Mouse (Mus musculus) limb, embryonic 14.5 days (tissue): ENCODE results near the gene Neurog3. TPM values are rescaled to one million over a fixed set of nuclear protein-coding genes. Genes with fewer than 3 reads are reported as not detected.

ENCODE experiments used
- ATAC-seq: fragments of 200-750 bp; cut with Nextera tagmentation; 2 replicates; pipeline ENCODE4 v1.8.0; 2017; ENCODE audit warnings: low read depth, moderate number of reproducible peaks, moderate TSS enrichment; ENCODE audit not compliant: low FRiP score
- DNase-seq: peaks from one replicate; pipeline ENCODE4 v3.0.0-alpha.2; 2015; ENCODE audit warnings: low spot score
- H3K27ac ChIP-seq: fragments of 300-500 bp; sonication (generic); replicated peaks from 2 replicates; pipeline ENCODE4 v1.5.1; 2014; ENCODE audit warnings: low read depth, mild to moderate bottlenecking, low read length, moderate library complexity, mixed read lengths
- H3K27me3 ChIP-seq: fragments of 300-500 bp; sonication (generic); 2 replicates; pipeline ENCODE4 v1.6.1; 2014; ENCODE audit warnings: low read length, mixed read lengths; ENCODE audit not compliant: control insufficient read depth, insufficient read depth
- H3K36me3 ChIP-seq: fragments of 300-500 bp; sonication (generic); 2 replicates; pipeline ENCODE4 v1.6.1; 2014; ENCODE audit warnings: mild to moderate bottlenecking, low read length, moderate library complexity, mixed read lengths; ENCODE audit not compliant: control insufficient read depth, insufficient read depth
- H3K4me1 ChIP-seq: fragments of 300-500 bp; sonication (generic); 2 replicates; pipeline ENCODE4 v1.6.1; 2014; ENCODE audit warnings: antibody characterized with exemption, low read length, mixed read lengths; ENCODE audit not compliant: control insufficient read depth, insufficient read depth
- H3K4me2 ChIP-seq: fragments of 300-500 bp; sonication (generic); replicated peaks from 2 replicates; pipeline ENCODE4 v1.6.1; 2014; ENCODE audit warnings: low read depth, mild to moderate bottlenecking, low read length, moderate library complexity; ENCODE audit not compliant: severe bottlenecking
- H3K4me3 ChIP-seq: fragments of 300-500 bp; sonication (generic); replicated peaks from 2 replicates; pipeline ENCODE4 v1.5.1; 2014; ENCODE audit warnings: low read length
- H3K9ac ChIP-seq: fragments of 300-500 bp; sonication (generic); 2 replicates; pipeline ENCODE4 v1.6.1; 2014; ENCODE audit warnings: mild to moderate bottlenecking, low read depth, low read length, moderate library complexity; ENCODE audit not compliant: severe bottlenecking
- H3K9me3 ChIP-seq: fragments of 300-500 bp; sonication (generic); 2 replicates; pipeline ENCODE4 v1.6.1; 2016; ENCODE audit warnings: low read length; ENCODE audit not compliant: control insufficient read depth
- POLR2A ChIP-seq: fragments of 200-500 bp; IDR thresholded peaks from 2 replicates; pipeline ENCODE4 v1.8.0; 2012; ENCODE audit warnings: inconsistent platforms, mild to moderate bottlenecking, moderate library complexity, borderline replicate concordance; ENCODE audit not compliant: insufficient read depth, insufficient read length; ENCODE audit errors: extremely low read depth
- WGBS: fragments of 180-500 bp; shearing (Covaris S2); extraction: QIAGEN DNeasy Blood & Tissue Kit; methylation state at CpG from one replicate; pipeline ENCODE4 v1.1.7; 2014; 5-methylcytosine and 5-hydroxymethylcytosine counted together
- polyA plus RNA-seq, 2 experiments: library from polyadenylated mRNA; depleted of rRNA in 1 of 2; stranded (reverse) in 1 of 2; unstranded in 1 of 2; fragments of >200 nt; fragmentation: Nextera tagmentation in 1 of 2; extraction: Ambion mirVana in 1 of 2; gene quantifications; 2 replicates each; pipeline versions ENCODE4 v1.2.1 to v1.2.3; 2012 to 2014

Gene Neurog3
- polyA plus RNA-seq, 2 experiments: not detected

DNA sequence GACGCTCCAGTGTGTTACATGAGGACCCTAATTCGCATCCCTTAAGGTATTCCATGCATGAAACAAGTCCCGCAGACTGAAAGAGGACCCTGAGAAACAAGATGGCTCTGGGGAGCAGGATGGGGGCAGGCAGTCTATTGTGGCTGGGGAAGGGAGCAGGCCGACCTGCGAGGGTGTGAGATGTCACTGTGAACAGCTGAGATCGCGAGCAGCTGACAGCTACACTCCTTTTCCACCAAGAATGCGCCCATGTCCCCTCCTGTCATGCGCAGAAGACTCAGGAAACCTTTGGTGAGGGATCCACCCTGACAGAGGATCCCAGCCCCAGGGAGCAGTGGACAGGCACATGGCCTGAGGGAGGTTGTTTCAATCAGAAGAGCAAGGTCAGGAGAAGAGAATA lies 25.8 kb upstream of the Neurog3 start:
- no peak overlapping the region for H3K4me2 ChIP-seq
- H3K4me1 ChIP-seq: peaks cover 7% of the 10 kb centered on the region; the same call in 1 of the 2 replicates
- ATAC-seq (no peak), DNase-seq (no peak)
- H3K4me3 ChIP-seq: no peak overlapping the region
- peaks cover 15% of the 10 kb centered on the region; the same call in 1 of the 2 replicates for H3K27me3 ChIP-seq
- WGBS: 74% methylated on average over 9 of the region's 9 CpGs
- no peaks in the 10 kb centered on the region for H3K36me3 ChIP-seq
- no peaks in the 10 kb centered on the region for H3K9me3 ChIP-seq
- TF ChIP-seq POLR2A: no peak
- no peak overlapping the region for H3K9ac ChIP-seq
- no peak overlapping the region for H3K27ac ChIP-seq

GRCm38 (mm10) chr10:62110504-62111206 lies 22.2 kb upstream of the Neurog3 start:
- H3K4me3 ChIP-seq: peak overlapping the region; percentile 60
- peaks cover 7% of the 10 kb centered on the region; the same call in 1 of the 2 replicates for H3K4me1 ChIP-seq
- H3K27ac ChIP-seq: no peak overlapping the region
- H3K36me3 ChIP-seq: no peaks in the 10 kb centered on the region
- peak overlapping the region; percentile 80 for H3K4me2 ChIP-seq
- H3K9ac ChIP-seq: peak overlapping the region; percentile 64
- no peaks in the 10 kb centered on the region for H3K9me3 ChIP-seq
- no peak for TF ChIP-seq POLR2A
- DNase-seq: peak; percentile 53
- peak; percentile 76; the same call in 1 of the 2 replicates for ATAC-seq
- peaks cover 15% of the 10 kb centered on the region; the same call in 1 of the 2 replicates for H3K27me3 ChIP-seq
- WGBS: under 1% methylated on average over 55 of the region's 57 CpGs

GRCm38 (mm10) chr10:62111207-62111576 lies 21.7 kb upstream of the Neurog3 start:
- DNase-seq (no peak), ATAC-seq (no peak)
- H3K4me2 ChIP-seq: peak overlapping the region; percentile 80
- H3K4me3 ChIP-seq: peak overlapping the region; percentile 60
- H3K27ac ChIP-seq: no peak overlapping the region
- H3K9me3 ChIP-seq: no peaks in the 10 kb centered on the region
- H3K36me3 ChIP-seq: no peaks in the 10 kb centered on the region
- H3K27me3 ChIP-seq: peaks cover 15% of the 10 kb centered on the region; the same call in 1 of the 2 replicates
- H3K4me1 ChIP-seq: peaks cover 7% of the 10 kb centered on the region; the same call in 1 of the 2 replicates
- TF ChIP-seq POLR2A: no peak
- H3K9ac ChIP-seq: peak overlapping the region; percentile 64; the same call in 1 of the 2 replicates
- 29% methylated on average over 6 of the region's 6 CpGs for WGBS

GRCm38 (mm10) chr10:62113865-62114647 lies 18.8 kb upstream of the Neurog3 start:
- Histone ChIP-seq H3K9me3 (no peaks in the 10 kb centered on the region), H3K27ac (no peak overlapping the region), H3K4me1 (peaks cover 7% of the 10 kb centered on the region; the same call in 1 of the 2 replicates), H3K27me3 (peaks cover 15% of the 10 kb centered on the region; the same call in 1 of the 2 replicates), H3K9ac (no peak overlapping the region), H3K4me3 (no peak overlapping the region), H3K36me3 (no peaks in the 10 kb centered on the region), H3K4me2 (no peak overlapping the region)
- 76% methylated on average over 9 of the region's 9 CpGs for WGBS
- no peak for DNase-seq
- no peak for ATAC-seq
- no peak for TF ChIP-seq POLR2A

DNA sequence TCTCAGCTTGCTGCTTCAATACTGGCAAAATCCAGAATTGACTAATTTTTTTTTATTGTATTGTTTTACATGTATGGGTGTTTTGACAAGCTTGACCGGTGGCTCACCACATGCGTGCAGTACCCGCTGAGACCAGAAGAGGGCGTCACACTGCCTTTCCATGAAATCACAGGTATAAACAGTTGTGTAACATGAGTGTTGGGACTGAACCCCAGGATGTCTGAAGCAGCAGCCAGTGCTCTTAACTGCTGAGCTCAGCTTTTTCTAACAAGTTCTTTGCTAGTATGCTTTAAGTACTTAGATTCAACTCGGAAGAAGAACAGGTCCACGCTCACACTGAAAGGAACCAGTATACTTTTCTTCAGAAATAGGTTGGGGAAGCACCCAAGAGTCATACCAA lies 5.8 kb upstream of the Neurog3 start:
- Histone ChIP-seq H3K27me3 (peaks cover 55% of the 10 kb centered on the region), H3K36me3 (no peaks in the 10 kb centered on the region), H3K4me3 (no peak overlapping the region), H3K4me1 (no peaks in the 10 kb centered on the region), H3K9me3 (no peaks in the 10 kb centered on the region), H3K4me2 (no peak overlapping the region), H3K27ac (no peak overlapping the region), H3K9ac (no peak overlapping the region)
- ATAC-seq (no peak), DNase-seq (no peak)
- no peak for TF ChIP-seq POLR2A
- WGBS: 47% methylated on average over 6 of the region's 6 CpGs
